Mouse (Mus musculus) ES-Bruce4 (cell line): ENCODE results near the gene Ccdc69. TPM values are rescaled to one million over a fixed set of nuclear protein-coding genes. Genes with fewer than 3 reads are reported as not detected.

Source experiments
- H3K27ac ChIP-seq: 2 replicates; pipeline ENCODE4 v1.5.1; 2012; ENCODE audit warnings: low read length, inconsistent platforms; ENCODE audit not compliant: insufficient read depth
- H3K27me3 ChIP-seq: 2 replicates; pipeline ENCODE4 v1.6.1; 2012; ENCODE audit warnings: mild to moderate bottlenecking, low read length, inconsistent platforms; ENCODE audit not compliant: control insufficient read depth, poor library complexity, insufficient read depth, severe bottlenecking
- H3K36me3 ChIP-seq: 2 replicates; pipeline ENCODE4 v1.6.1; 2012; ENCODE audit warnings: inconsistent platforms, mild to moderate bottlenecking, low read length, moderate library complexity; ENCODE audit not compliant: control insufficient read depth, poor library complexity, insufficient read depth, severe bottlenecking
- H3K4me1 ChIP-seq: one replicate; pipeline ENCODE4 v1.8.1; 2011; ENCODE audit warnings: low read length; ENCODE audit not compliant: control insufficient read depth, insufficient read depth
- H3K4me3 ChIP-seq: 2 replicates; pipeline ENCODE4 v1.5.1; 2011; ENCODE audit warnings: low read depth, mild to moderate bottlenecking, low read length
- H3K9ac ChIP-seq: 2 replicates; pipeline ENCODE4 v1.6.1; 2012; ENCODE audit warnings: low read depth, mild to moderate bottlenecking, inconsistent platforms; ENCODE audit not compliant: poor library complexity, severe bottlenecking
- H3K9me3 ChIP-seq: replicated peaks from 2 replicates; pipeline ENCODE4 v1.6.1; 2012; ENCODE audit warnings: mild to moderate bottlenecking, low read length, inconsistent platforms; ENCODE audit not compliant: control insufficient read depth, poor library complexity, insufficient read depth, severe bottlenecking
- CTCF ChIP-seq: IDR thresholded peaks from one replicate; pipeline ENCODE4 v1.8.1; 2011; ENCODE audit warnings: low read depth, low read length
- EP300 ChIP-seq: IDR thresholded peaks from 2 replicates; pipeline ENCODE4 v1.6.1; 2011; ENCODE audit warnings: low read depth, low read length; ENCODE audit not compliant: insufficient read depth
- POLR2A ChIP-seq: IDR thresholded peaks from one replicate; pipeline ENCODE4 v1.8.1; 2011; ENCODE audit warnings: low read length; ENCODE audit not compliant: insufficient read depth
- polyA plus RNA-seq: library from polyadenylated mRNA; stranded (reverse); fragments of >200 nt; gene quantifications from 2 replicates; pipeline ENCODE4 v1.2.4, GENCODE M21; 2011; ENCODE audit warnings: low read depth; ENCODE audit not compliant: missing spikeins, insufficient read depth, insufficient read length

Gene Ccdc69
- polyA plus RNA-seq = not detected in 2 replicates

DNA sequence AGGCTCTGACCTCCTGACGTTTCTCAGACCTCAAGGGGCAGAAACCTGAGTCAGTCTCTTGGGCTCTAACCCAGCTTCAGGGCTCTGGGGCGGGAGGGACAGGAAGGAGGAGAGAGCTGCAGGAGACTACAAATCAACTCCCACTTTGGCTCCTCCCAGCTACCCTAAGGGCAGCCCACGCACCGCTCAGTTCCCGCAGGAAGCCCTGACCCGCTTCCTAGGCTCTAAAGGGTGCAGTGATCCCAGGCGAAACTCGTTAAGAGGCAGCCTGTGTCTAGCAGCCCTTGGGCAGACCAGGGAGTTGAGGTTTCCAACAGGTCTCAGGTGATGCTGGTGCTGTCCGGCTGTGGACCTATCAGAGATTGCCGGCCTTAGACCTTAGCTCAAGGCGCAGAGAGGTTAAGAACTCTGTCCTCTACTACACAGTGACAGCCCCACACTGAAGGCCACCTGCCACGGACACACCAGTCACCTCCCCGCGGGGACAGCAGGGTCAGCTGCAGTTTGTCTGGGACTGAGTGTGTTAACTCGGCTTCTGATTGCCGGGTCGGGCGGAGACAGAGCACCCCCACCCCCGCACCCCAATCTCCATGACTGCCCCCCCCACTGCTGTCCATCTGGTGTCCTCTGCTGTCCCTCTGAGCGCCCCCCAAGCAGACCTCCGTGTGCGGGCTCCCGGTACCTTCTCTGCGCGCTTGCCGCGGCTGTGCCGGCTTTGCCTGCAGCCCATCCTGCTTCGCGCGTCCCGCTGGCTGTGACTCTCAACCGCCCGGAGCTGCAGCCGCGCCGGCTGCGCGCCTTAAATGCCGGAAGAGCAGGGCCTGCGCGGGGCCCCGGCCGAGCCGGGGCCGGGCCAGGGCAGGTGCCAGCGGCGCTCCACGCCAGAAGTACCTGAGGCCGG, at the start of gene Ccdc69:
TSS of gene Ccdc69 (minus strand) at position 801 of the 901 bp plus-strand sequence.
- TF ChIP-seq EP300 = 0 out of 2 replicates have a peak, but pooled peaks have one; percentile 8
- no peak for TF ChIP-seq CTCF
- H3K4me3 ChIP-seq = peak within 1 kb of the TSS; percentile 68
- H3K36me3 ChIP-seq = no peaks in the 10 kb centered on the region
- peak within 1 kb of the TSS; percentile 70 for H3K9ac ChIP-seq
- H3K27ac ChIP-seq = no peak within 1 kb of the TSS
- peaks cover 2% of the 10 kb centered on the region for H3K4me1 ChIP-seq
- no peaks in the 10 kb centered on the region for H3K9me3 ChIP-seq
- H3K27me3 ChIP-seq = 0 out of 2 replicates have a peak, but pooled peaks cover 3% of the 10 kb centered on the region

DNA sequence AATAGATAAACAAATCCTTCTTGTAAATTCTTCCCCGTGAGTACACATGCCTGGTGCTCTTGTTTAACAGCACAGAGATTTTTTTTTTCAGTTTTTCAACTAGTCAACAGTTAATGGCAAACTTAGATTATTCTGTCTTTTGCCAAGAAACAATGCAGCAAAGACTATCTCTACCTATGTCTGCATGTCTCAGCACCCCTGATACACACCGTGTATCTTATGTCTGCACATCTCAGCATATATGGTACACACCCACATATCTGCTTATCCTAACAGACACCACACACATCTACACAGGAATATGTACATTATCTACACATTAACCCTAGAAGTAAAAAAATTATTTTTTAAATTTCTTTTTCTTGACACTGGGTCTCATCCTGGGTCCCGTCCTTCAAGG, 48.7 kb upstream of the Ccdc69 start:
- H3K27ac ChIP-seq = no peak overlapping the region
- no peaks in the 10 kb centered on the region for H3K27me3 ChIP-seq
- H3K9me3 ChIP-seq = no peaks in the 10 kb centered on the region
- peaks cover 7% of the 10 kb centered on the region for H3K4me1 ChIP-seq
- no peaks in the 10 kb centered on the region for H3K36me3 ChIP-seq
- TF ChIP-seq EP300 (no peak), POLR2A (no peak), CTCF (no peak)
- no peak overlapping the region for H3K9ac ChIP-seq
- no peak overlapping the region for H3K4me3 ChIP-seq

DNA sequence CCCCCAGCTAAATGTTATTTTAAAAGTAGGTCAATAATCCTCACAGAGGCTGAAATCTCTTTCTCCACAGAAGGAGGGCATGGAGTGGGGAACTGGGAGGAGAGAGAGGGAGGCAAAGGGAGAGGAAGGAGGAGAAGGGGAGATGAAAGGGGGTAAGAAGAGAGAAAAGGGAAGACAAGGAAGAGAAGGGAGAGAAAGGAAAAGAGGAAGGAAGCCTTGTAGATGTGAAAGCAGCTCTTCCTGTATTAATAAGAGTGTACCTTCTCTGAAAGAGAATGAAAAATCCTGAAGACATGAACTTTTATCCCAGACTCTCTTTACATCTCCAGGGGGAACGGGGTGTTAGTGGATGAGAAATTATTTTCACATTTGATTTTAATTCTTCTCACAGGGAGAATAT, 43.5 kb upstream of the Ccdc69 start:
- Histone ChIP-seq H3K9ac (no peak overlapping the region), H3K9me3 (0 out of 2 replicates have a peak, but pooled peaks cover 3% of the 10 kb centered on the region), H3K27me3 (no peaks in the 10 kb centered on the region), H3K4me1 (no peaks in the 10 kb centered on the region), H3K27ac (no peak overlapping the region), H3K4me3 (no peak overlapping the region), H3K36me3 (no peaks in the 10 kb centered on the region)
- TF ChIP-seq CTCF (no peak), POLR2A (no peak), EP300 (no peak)

GRCm38 (mm10) chr11:55120821-55121271, 42.9 kb upstream of the Ccdc69 start:
- Histone ChIP-seq H3K9ac (no peak overlapping the region), H3K4me1 (no peaks in the 10 kb centered on the region), H3K4me3 (no peak overlapping the region), H3K36me3 (no peaks in the 10 kb centered on the region), H3K27ac (no peak overlapping the region), H3K27me3 (no peaks in the 10 kb centered on the region), H3K9me3 (0 out of 2 replicates have a peak, but pooled peaks cover 3% of the 10 kb centered on the region)
- TF ChIP-seq EP300 (no peak), CTCF (no peak), POLR2A (no peak)

DNA sequence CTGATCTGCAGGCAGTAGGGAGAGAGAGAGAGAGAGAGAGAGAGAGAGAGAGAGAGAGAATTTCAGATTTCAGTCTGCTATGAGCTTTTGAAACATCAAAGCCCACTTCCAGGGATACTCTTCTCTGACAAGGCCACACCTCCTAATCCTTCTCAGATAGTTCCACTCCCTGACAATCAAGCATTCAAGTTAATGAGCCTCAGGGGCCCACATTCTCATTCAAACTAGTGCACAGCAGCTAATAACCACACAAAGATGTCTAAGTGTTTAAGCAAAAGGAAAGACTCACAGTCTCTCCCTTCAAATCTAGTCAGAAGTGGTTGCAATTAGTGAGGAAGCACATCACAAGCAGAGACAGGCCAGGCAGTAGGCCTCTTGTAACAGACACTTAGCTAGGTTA, 42.3 kb upstream of the Ccdc69 start:
- no peak overlapping the region for H3K27ac ChIP-seq
- H3K4me1 ChIP-seq = no peaks in the 10 kb centered on the region
- 0 out of 2 replicates have a peak, but pooled peaks cover 3% of the 10 kb centered on the region for H3K9me3 ChIP-seq
- H3K4me3 ChIP-seq = no peak overlapping the region
- H3K9ac ChIP-seq = no peak overlapping the region
- H3K27me3 ChIP-seq = no peaks in the 10 kb centered on the region
- TF ChIP-seq POLR2A (no peak), EP300 (no peak), CTCF (no peak)
- no peaks in the 10 kb centered on the region for H3K36me3 ChIP-seq

DNA sequence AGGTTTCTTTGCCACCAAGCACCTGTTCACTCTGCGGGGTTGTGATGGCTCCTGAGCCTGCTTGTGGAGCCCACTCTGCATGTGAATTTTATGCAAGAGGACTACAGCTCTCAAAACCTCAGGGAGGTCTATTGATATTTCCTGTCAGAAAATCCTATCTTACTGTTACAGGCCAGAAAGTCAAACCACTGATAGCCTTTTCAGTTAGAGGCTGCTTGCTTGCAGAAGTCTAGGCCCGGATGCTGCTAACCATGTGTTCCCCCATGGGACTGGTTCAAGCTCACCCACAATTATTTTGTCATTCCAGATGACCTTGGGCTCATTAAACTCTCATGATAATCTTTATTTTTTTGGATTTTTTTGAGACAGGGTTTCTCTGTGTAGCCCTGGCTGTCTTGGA, 39.1 kb upstream of the Ccdc69 start:
- Histone ChIP-seq H3K27ac (no peak overlapping the region), H3K4me3 (no peak overlapping the region), H3K4me1 (no peaks in the 10 kb centered on the region), H3K36me3 (no peaks in the 10 kb centered on the region), H3K9me3 (0 out of 2 replicates have a peak, but pooled peaks cover 3% of the 10 kb centered on the region), H3K27me3 (no peaks in the 10 kb centered on the region), H3K9ac (no peak overlapping the region)
- TF ChIP-seq EP300 (no peak), POLR2A (no peak), CTCF (no peak)
